Mouse (Mus musculus) erythroblast, embryonic 14.5 days (primary cell): ENCODE measurements around the gene Evx1.

Experiments
- GATA1 ChIP-seq: IDR thresholded peaks from 2 replicates; pipeline ENCODE4 v1.6.1; 2012; ENCODE audit warnings: low read length, inconsistent platforms, mixed read lengths
- TAL1 ChIP-seq: IDR thresholded peaks from 3 replicates; pipeline ENCODE4 v1.6.1; 2012; ENCODE audit warnings: low read length, inconsistent platforms, mixed read lengths

DNA sequence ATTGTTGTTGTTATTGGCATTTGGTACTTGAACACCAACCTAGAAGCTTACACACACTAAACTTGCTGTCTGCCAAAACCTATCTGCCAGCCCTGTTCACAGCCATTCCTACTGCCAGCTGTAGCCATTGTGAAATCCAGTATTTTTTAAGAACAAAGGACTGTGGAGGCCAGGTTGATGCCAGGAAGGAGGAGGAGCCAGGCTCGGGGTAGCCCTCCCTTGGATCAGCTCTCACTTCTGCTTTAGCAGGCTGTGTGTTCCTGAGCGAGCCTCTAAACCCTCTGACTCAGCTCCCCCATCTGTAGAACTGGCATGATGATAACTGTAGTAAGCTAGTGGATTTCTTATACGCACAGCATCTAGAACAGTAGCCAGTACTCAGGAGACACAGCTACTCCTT lies 9.9 kb upstream of the Evx1 start:
- no peak for TF ChIP-seq GATA1
- no peak for TF ChIP-seq TAL1
